Mouse (Mus musculus) megakaryocyte, embryonic 14.5 days (primary cell): ENCODE data around the gene Scube2.

Source experiments
- FLI1 ChIP-seq: IDR thresholded peaks from 2 replicates; pipeline ENCODE4 v1.6.1; 2012; ENCODE audit warnings: low read length, inconsistent platforms, mixed read lengths
- GATA1 ChIP-seq: IDR thresholded peaks from 3 replicates; pipeline ENCODE4 v1.6.1; 2012; ENCODE audit warnings: mixed read lengths, low read length, inconsistent platforms, borderline replicate concordance

GRCm38 (mm10) chr7:109886249-109886648 is 20.8 kb upstream of the Scube2 start:
- no peak for TF ChIP-seq GATA1
- TF ChIP-seq FLI1, result no peak
